Mouse (Mus musculus): ENCODE measurements around the gene Mnat1.
A peak's percentile ranks its signal among the peaks of the same experiment; 100 is the strongest.

DNA sequence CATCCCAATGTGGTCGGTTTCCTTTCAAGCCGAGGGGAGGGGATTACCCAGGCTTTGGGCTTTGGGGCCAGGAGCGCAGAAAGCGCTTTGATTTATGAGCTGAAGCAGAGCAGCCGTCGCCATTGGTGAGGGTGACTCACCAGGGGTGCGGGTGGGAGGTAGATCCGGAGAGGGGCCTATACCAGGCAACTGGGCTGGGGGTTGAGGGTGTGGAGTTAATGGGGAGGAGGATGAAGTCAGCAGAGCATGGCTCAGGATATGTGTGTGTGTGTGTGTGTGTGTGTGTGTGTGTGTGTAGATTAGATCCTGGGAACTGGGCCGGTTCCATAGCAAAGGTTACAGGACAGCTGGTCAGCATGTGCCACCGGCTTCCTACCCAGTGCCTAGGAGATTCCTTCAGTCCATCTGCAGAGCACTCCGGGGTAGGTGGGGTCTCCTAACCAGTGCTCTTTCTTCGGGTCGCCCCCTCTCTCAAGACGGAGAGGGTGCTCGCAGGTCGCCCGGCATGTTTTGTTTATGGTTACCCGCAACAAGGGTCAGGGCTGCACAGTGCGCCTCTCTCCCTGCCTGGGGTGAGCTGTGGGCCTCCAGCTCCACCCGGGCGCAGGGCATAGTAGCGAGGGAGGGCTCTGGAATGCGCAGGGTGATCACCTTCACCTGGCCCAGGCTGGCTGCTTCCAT, 12.9 kb upstream of the Mnat1 start:
- TF ChIP-seq POLR2A (IDR thresholded peaks at IDR 0.05; ENCODE audit: low read depth, low read length) (peak; percentile 47; the same call in 1 of the 2 replicates), CTCF (IDR thresholded peaks at IDR 0.05; ENCODE audit: borderline replicate concordance, insufficient read depth, low read length) (no peak)

All from embryonic fibroblast, embryonic 13.5 days (primary cell).